Mouse (Mus musculus) myocyte (in vitro differentiated cells): ENCODE measurements at regions not wholly inside any gene's neighbourhood (a gene's known extent, or its start where the extent isn't known, plus 50 kb on each side); places are given as distances from the start of the nearest gene placed in this dataset.

Experiments used
- CEBPB ChIP-seq: IDR thresholded peaks from 2 replicates; pipeline ENCODE4 v1.6.1; 2011; ENCODE audit warnings: mild to moderate bottlenecking, moderate library complexity; ENCODE audit not compliant: poor library complexity, insufficient read depth, severe bottlenecking
- E2F4 ChIP-seq: IDR thresholded peaks from one replicate; pipeline ENCODE4 v1.6.1; 2011; ENCODE audit warnings: mild to moderate bottlenecking, control low read depth, moderate library complexity; ENCODE audit not compliant: insufficient read depth
- MAX ChIP-seq: IDR thresholded peaks from one replicate; pipeline ENCODE4 v1.6.1; 2011; ENCODE audit warnings: low read depth, mild to moderate bottlenecking, control low read depth
- MYOD1 ChIP-seq, 3 experiments: IDR thresholded peaks; one replicate each; pipeline ENCODE4 v1.6.1; 2011; ENCODE audit warnings: control low read depth in 2 of 3, low read depth in 2 of 3, mild to moderate bottlenecking in 2 of 3, moderate library complexity in 1 of 3; ENCODE audit not compliant: insufficient read length in 2 of 3, control insufficient read depth in 1 of 3
- MYOG ChIP-seq, 3 experiments: IDR thresholded peaks; one replicate each; pipeline ENCODE4 v1.6.1; 2011; ENCODE audit warnings: control low read depth in 2 of 3, low read depth in 2 of 3, mild to moderate bottlenecking in 2 of 3; ENCODE audit not compliant: insufficient read length in 2 of 3, control insufficient read depth in 1 of 3, insufficient read depth in 1 of 3
- POLR2A ChIP-seq: IDR thresholded peaks from one replicate; pipeline ENCODE4 v1.6.1; 2011; ENCODE audit warnings: low read depth, mild to moderate bottlenecking, control low read depth, moderate library complexity; ENCODE audit not compliant: insufficient read length
- POLR2AphosphoS2 ChIP-seq: IDR thresholded peaks from one replicate; pipeline ENCODE4 v1.6.1; 2011; ENCODE audit warnings: low read depth, control low read depth; ENCODE audit not compliant: insufficient read length
- REST ChIP-seq: IDR thresholded peaks from one replicate; pipeline ENCODE4 v1.6.1; 2011; ENCODE audit warnings: mild to moderate bottlenecking, control low read depth, moderate library complexity; ENCODE audit not compliant: insufficient read depth, insufficient read length
- TCF12 ChIP-seq: IDR thresholded peaks from one replicate; pipeline ENCODE4 v1.6.1; 2011; ENCODE audit warnings: mild to moderate bottlenecking, control low read depth; ENCODE audit not compliant: poor library complexity, insufficient read depth, severe bottlenecking
- USF1 ChIP-seq: IDR thresholded peaks from one replicate; pipeline ENCODE4 v1.6.1; 2011; ENCODE audit warnings: low read depth, mild to moderate bottlenecking, control low read depth, moderate library complexity

DNA sequence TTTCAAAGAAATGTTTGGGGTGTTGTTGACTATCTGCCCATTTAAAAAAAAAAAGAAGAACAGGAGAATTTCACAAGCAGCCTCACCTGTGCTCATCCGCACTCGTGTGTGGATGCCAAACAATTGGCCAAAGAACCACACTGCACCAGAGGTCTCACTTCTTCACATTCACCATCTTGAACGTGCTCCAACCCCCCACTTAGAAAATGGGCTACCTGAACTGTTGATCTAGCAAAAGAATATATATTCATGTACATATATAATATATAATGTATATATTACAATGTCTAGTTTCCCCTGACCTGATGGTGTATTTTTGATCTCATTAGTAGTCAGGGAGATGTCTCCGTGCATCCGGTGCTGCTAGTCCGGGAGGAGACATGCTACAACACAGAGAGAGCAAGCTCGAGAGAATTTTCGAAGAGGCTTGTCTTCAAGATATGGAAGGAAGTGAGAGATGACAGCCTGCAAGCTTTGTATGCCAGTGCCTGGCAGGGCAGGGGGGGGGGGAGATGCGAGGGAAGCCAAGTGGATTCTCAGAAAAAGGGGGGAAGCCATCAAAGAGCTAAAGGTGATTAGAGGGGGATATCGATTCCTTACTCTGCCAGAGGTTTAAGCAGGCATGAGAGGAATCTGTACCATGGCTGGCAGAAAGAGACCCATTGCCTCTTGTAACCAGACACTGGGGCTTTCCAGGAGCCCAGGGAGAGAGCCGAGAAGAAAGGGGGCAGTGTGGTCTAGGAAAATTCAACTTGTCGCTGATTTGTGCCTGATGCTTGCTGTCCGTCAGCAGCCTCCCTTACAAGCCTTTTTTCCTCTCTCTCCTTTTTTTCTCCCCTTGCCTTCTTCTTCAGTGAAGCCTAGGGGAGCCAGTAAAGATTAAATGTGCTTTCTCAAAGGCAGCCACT, 417.9 kb upstream of the Ubash3b start:
- TF ChIP-seq POLR2A: peak; percentile 18
- TF ChIP-seq USF1: no peak
- TF ChIP-seq MAX: no peak
- TF ChIP-seq MYOG (IDR thresholded peaks at IDR 0.05; ENCODE audit: control insufficient read depth in 1 of 3, insufficient read depth in 1 of 3, insufficient read length in 2 of 3, low read depth in 2 of 3): no peak
- TF ChIP-seq REST: no peak
- TF ChIP-seq POLR2AphosphoS2: no peak
- TF ChIP-seq CEBPB: no peak
- TF ChIP-seq MYOD1 (IDR thresholded peaks at IDR 0.05; ENCODE audit: control insufficient read depth in 1 of 3, insufficient read length in 2 of 3, low read depth in 2 of 3): no peak
- TF ChIP-seq E2F4: no peak
- no peak for TF ChIP-seq TCF12
